Mouse (Mus musculus): ENCODE measurements around the gene Cyb561d2.

GRCm38 (mm10) chr9:107554319-107554825, 12.4 kb upstream of the Cyb561d2 start:
- TF ChIP-seq CTCF (IDR thresholded peaks at IDR 0.05; ENCODE audit: extremely low read depth, insufficient read length, insufficient replicate concordance, low read depth, low read length), result no peak
- peak; percentile 91 for TF ChIP-seq POLR2A (IDR thresholded peaks at IDR 0.05; ENCODE audit: low read depth, low read length)
